Mouse (Mus musculus) liver, postnatal 0 days (tissue): ENCODE measurements around the gene Rbfox2. TPM values are rescaled to one million over a fixed set of nuclear protein-coding genes. Genes with fewer than 3 reads are reported as not detected.
"Not testable (repeated sequence)": the region's sequence is repeated elsewhere in the genome, so short reads cannot be mapped to it uniquely, and the experiment has no call there.

Source experiments
- ATAC-seq: fragments of 200-750 bp; cut with Nextera tagmentation; 2 replicates; pipeline ENCODE4 v1.8.0; 2017; ENCODE audit warnings: mild to moderate bottlenecking, moderate library complexity
- DNase-seq: peaks from one replicate; pipeline ENCODE4 v3.0.0-alpha.2; 2016
- H3K27ac ChIP-seq: fragments of 300-500 bp; sonication (generic); 2 replicates; pipeline ENCODE4 v1.5.1; 2014; ENCODE audit warnings: antibody characterized with exemption, moderate library complexity, mild to moderate bottlenecking, low read depth
- H3K27me3 ChIP-seq: fragments of 300-500 bp; sonication (generic); 2 replicates; pipeline ENCODE4 v1.6.1; 2014; ENCODE audit warnings: low read length, control low read depth, mixed read lengths; ENCODE audit not compliant: insufficient read depth
- H3K36me3 ChIP-seq: fragments of 300-500 bp; sonication (generic); replicated peaks from 2 replicates; pipeline ENCODE4 v1.6.1; 2014; ENCODE audit warnings: mild to moderate bottlenecking, control low read depth, low read length, moderate library complexity, mixed read lengths; ENCODE audit not compliant: insufficient read depth
- H3K4me1 ChIP-seq: fragments of 300-500 bp; sonication (generic); 2 replicates; pipeline ENCODE4 v1.6.1; 2014; ENCODE audit warnings: antibody characterized with exemption, mild to moderate bottlenecking, control low read depth; ENCODE audit not compliant: insufficient read depth
- H3K4me2 ChIP-seq: fragments of 300-500 bp; sonication (generic); 2 replicates; pipeline ENCODE4 v1.6.1; 2014; ENCODE audit warnings: low read depth, mild to moderate bottlenecking, low read length, moderate library complexity, mixed read lengths
- H3K4me3 ChIP-seq: fragments of 300-500 bp; sonication (generic); 2 replicates; pipeline ENCODE4 v1.5.1; 2014; ENCODE audit warnings: low read depth, low read length
- H3K9ac ChIP-seq: fragments of 300-500 bp; sonication (generic); replicated peaks from 2 replicates; pipeline ENCODE4 v1.6.1; 2014; ENCODE audit warnings: mild to moderate bottlenecking, moderate library complexity
- H3K9me3 ChIP-seq: fragments of 300-500 bp; sonication (generic); 2 replicates; pipeline ENCODE4 v1.6.1; 2016; ENCODE audit warnings: mild to moderate bottlenecking, control low read depth, low read length, mixed read lengths
- CTCF ChIP-seq: sonication (generic); IDR thresholded peaks from 2 replicates; pipeline ENCODE4 v1.5.1; 2016; ENCODE audit warnings: antibody characterized with exemption, low read depth
- EP300 ChIP-seq: IDR thresholded peaks from 2 replicates; pipeline ENCODE4 v1.6.1; 2016; ENCODE audit warnings: antibody characterized with exemption, low read depth, mild to moderate bottlenecking
- WGBS: fragments of 180-500 bp; shearing (Covaris S2); extraction: QIAGEN DNeasy Blood & Tissue Kit; methylation state at CpG from one replicate; pipeline ENCODE4 v1.1.7; 2014; ENCODE audit not compliant: insufficient replicate concordance; 5-methylcytosine and 5-hydroxymethylcytosine counted together
- polyA plus RNA-seq: library from polyadenylated mRNA; unstranded; fragments of >200 nt; fragmentation: Nextera tagmentation; extraction: Ambion mirVana; gene quantifications from 2 replicates; pipeline ENCODE4 v1.2.1, GENCODE M21; 2015

Rbfox2 gene
- polyA plus RNA-seq, 1 experiment from 2014 or later = 6.9 TPM

GRCm38 (mm10) chr15:77278825-77279224 is 28.0 kb downstream of the Rbfox2 start:
- no peak overlapping the region for H3K4me3 ChIP-seq
- H3K36me3 ChIP-seq = no peaks in the 10 kb centered on the region
- no peaks in the 10 kb centered on the region for H3K9me3 ChIP-seq
- DNase-seq = no peak
- H3K4me2 ChIP-seq = no peak overlapping the region
- no peaks in the 10 kb centered on the region for H3K27me3 ChIP-seq
- no peak for ATAC-seq
- 64% methylated on average over 5 of the region's 5 CpGs for WGBS
- TF ChIP-seq CTCF = no peak
- no peak for TF ChIP-seq EP300
- peaks cover 3% of the 10 kb centered on the region; the same call in 1 of the 2 replicates for H3K4me1 ChIP-seq
- no peak overlapping the region for H3K9ac ChIP-seq
- no peak overlapping the region for H3K27ac ChIP-seq

DNA sequence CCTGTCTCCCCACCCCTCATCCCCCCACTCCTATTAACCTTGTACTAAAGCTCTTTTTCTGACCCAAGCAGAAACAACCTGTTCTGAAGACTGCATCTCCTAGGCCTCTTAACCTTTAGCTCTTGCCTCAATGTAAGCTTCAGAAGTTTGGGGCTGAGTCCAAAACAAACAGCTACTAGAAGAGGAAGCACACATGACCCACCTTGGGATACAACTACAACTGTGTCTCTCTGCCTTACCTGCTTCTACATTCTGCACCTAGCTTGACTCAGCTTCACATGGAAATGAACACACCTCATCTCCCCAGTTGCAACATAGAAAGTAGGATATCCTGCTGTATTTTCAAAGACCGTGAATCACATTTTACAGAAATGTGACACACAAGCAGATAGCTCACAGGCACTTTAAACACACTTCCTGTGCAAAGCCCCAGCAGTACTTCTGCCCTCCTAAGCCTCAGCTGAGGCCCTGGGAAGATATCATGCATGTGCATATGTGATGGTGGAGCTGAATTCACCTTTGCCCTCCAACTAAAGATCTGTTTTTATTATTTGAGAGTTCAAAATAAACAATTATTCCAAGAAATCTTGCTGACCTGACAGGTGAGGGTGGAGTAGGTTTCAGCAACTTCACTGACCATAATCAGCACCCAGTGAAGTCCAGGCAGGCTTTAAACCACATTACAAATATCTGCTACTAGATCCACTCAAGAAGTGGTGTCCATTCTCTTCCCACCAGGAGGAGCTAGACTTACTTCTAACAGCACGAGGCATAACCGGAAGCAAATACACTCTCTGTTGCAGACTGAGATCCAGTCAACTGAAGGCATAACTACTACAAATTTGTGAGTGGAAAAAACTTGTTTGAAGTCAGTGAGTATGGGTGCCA is 29.7 kb downstream of the Rbfox2 start:
- TF ChIP-seq EP300 (no peak), CTCF (peak; percentile 62)
- ATAC-seq = 0 out of 2 replicates have a peak, but pooled peaks have one; percentile 15
- 51% methylated on average over 3 of the region's 3 CpGs for WGBS
- Histone ChIP-seq H3K4me2 (no peak overlapping the region), H3K4me1 (peaks cover 3% of the 10 kb centered on the region; the same call in 1 of the 2 replicates), H3K27me3 (no peaks in the 10 kb centered on the region), H3K36me3 (no peaks in the 10 kb centered on the region), H3K4me3 (no peak overlapping the region), H3K9me3 (no peaks in the 10 kb centered on the region), H3K9ac (no peak overlapping the region), H3K27ac (peak overlapping the region; percentile 24; the same call in 1 of the 2 replicates)
- no peak for DNase-seq

GRCm38 (mm10) chr15:77276300-77276699 is 30.5 kb downstream of the Rbfox2 start:
- H3K4me3 ChIP-seq = no peak overlapping the region
- H3K36me3 ChIP-seq = no peaks in the 10 kb centered on the region
- no peak overlapping the region for H3K27ac ChIP-seq
- DNase-seq (no peak), ATAC-seq (no peak)
- 78% methylated on average over 1 of the region's 1 CpGs for WGBS
- H3K9ac ChIP-seq = no peak overlapping the region
- H3K4me1 ChIP-seq = peaks cover 3% of the 10 kb centered on the region; the same call in 1 of the 2 replicates
- TF ChIP-seq EP300 = no peak
- no peak for TF ChIP-seq CTCF
- no peaks in the 10 kb centered on the region for H3K27me3 ChIP-seq
- no peaks in the 10 kb centered on the region for H3K9me3 ChIP-seq
- H3K4me2 ChIP-seq = no peak overlapping the region

DNA sequence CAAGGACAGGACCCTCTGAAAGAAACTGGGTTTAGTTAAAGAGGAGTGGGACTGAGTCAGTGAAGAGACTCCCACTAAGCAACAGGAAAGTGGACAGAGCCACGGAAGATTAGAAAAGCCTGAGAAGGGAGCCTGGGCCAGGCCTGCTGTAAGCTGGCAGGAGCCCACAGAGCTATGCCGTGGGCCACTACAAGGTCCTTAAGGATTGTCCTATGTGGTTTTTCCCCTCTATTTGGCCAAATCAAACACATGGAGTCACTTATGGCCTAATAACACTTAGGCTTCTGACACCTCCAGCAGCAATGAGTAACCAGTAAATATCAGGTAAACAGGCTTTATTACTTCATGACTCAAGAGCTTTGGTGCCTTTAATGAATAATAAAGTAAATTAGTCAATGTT is 31.2 kb downstream of the Rbfox2 start:
- Histone ChIP-seq H3K9me3 (no peaks in the 10 kb centered on the region), H3K4me3 (no peak overlapping the region), H3K27ac (no peak overlapping the region; the same call in 1 of the 2 replicates), H3K36me3 (no peaks in the 10 kb centered on the region), H3K4me2 (no peak overlapping the region), H3K9ac (no peak overlapping the region), H3K27me3 (no peaks in the 10 kb centered on the region), H3K4me1 (peaks cover 8% of the 10 kb centered on the region)
- TF ChIP-seq CTCF (no peak), EP300 (no peak)
- WGBS = 76% methylated on average over 2 of the region's 2 CpGs
- DNase-seq (no peak), ATAC-seq (no peak)

DNA sequence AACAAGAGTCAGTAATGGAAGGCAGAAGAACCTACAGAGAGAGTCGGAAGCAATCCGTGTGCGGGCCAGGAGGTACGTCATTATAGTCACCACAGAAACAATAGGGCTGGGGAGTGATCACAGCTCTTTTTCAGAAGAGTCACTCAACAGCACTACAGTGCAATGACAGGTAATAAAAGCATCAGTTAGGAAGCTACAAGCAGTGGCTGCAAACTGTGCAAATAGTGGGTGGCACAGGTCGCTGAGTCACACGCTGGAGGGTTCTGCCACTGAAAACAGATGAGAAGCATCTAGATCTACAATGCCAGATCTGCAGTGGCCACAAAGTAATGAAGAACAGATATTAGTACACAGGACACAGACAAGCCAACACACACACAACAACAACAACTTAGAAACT is 32.9 kb downstream of the Rbfox2 start:
- no peak overlapping the region; the same call in 1 of the 2 replicates for H3K27ac ChIP-seq
- DNase-seq (no peak), ATAC-seq (no peak)
- H3K4me2 ChIP-seq = no peak overlapping the region
- no peaks in the 10 kb centered on the region for H3K27me3 ChIP-seq
- no peaks in the 10 kb centered on the region for H3K36me3 ChIP-seq
- H3K9ac ChIP-seq = no peak overlapping the region
- no peaks in the 10 kb centered on the region for H3K9me3 ChIP-seq
- peaks cover 10% of the 10 kb centered on the region for H3K4me1 ChIP-seq
- TF ChIP-seq EP300 (no peak), CTCF (no peak)
- H3K4me3 ChIP-seq = no peak overlapping the region
- WGBS = 78% methylated on average over 6 of the region's 6 CpGs

DNA sequence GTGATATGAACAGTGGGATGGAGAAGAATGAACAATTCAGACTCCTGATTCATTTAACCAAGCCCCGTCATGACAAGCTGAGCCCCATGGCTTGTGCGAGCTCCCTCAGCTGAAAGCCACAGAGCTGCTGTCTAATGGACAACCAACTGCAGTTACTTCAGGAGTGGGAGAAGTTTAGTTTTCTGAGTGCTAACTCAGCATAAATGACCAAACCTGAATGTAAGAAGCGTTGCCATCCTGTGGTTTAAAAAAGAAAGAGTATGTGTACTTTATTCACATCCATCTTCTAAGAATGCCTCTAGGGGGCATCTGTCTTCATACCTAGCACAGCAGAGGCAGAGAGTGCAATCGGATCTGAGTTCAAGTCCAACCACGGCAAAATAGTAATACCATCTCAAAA is 35.5 kb downstream of the Rbfox2 start:
- no peaks in the 10 kb centered on the region for H3K36me3 ChIP-seq
- 84% methylated on average over 5 of the region's 5 CpGs for WGBS
- ATAC-seq (no peak), DNase-seq (no peak)
- H3K4me3 ChIP-seq = no peak overlapping the region
- no peak overlapping the region for H3K27ac ChIP-seq
- no peaks in the 10 kb centered on the region for H3K27me3 ChIP-seq
- no peak overlapping the region for H3K4me2 ChIP-seq
- peaks cover 10% of the 10 kb centered on the region for H3K4me1 ChIP-seq
- no peaks in the 10 kb centered on the region for H3K9me3 ChIP-seq
- H3K9ac ChIP-seq = no peak overlapping the region
- TF ChIP-seq CTCF (no peak), EP300 (no peak)

DNA sequence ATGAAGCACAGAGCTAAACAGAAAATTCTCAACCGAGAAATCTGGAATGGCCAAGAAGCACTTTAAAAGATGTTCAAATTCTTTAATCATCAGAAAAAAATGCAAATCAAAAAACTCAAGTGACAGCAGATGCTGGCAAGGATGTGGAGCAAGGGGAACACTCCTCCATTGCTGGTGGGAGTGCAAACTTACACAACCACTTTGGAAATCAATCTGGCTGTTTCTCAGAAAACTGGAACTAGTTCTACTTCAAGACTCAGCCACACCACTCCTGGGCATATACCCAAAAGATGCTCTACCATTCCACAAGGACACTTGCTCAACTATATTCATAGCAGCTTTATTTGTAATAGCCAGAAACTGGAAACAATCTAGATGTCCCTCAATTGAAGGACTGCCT is 37.3 kb downstream of the Rbfox2 start:
- H3K4me1 ChIP-seq, H3K9ac ChIP-seq, H3K4me3 ChIP-seq, H3K27me3 ChIP-seq, H3K4me2 ChIP-seq, ATAC-seq, DNase-seq, H3K9me3 ChIP-seq, H3K36me3 ChIP-seq, H3K27ac ChIP-seq: not testable (repeated sequence)
- 86% methylated on average over 1 of the region's 1 CpGs for WGBS
